Mouse (Mus musculus) adipose tissue, adult 10 weeks (tissue): ENCODE data around the gene Sgca. TPM values are rescaled to one million over a fixed set of nuclear protein-coding genes. Genes with fewer than 3 reads are reported as not detected.

Experiments
- polyA plus RNA-seq: library from polyadenylated mRNA; stranded (reverse); fragments of 350-450 nt; fragmentation: Illumina TruSeq; extraction: RNeasy Lipid Tissue Mini Kit (QIAGEN cat#74804); gene quantifications from one replicate; pipeline ENCODE4 v1.2.3, GENCODE M21; 2014; ENCODE audit warnings: low read depth, low replicate concordance

The Sgca gene
- polyA plus RNA-seq: 1.7 TPM

GRCm38 (mm10) chr11:94976199-94976598 is at the start of gene Sgca:
Gene Sgca (minus strand): TSS chr11:94976327.

GRCm38 (mm10) chr11:95009629-95010014 is 33.5 kb upstream of the Sgca start, which contains the start of gene Samd14:
Gene Samd14 (plus strand): TSS chr11:95009879.

DNA sequence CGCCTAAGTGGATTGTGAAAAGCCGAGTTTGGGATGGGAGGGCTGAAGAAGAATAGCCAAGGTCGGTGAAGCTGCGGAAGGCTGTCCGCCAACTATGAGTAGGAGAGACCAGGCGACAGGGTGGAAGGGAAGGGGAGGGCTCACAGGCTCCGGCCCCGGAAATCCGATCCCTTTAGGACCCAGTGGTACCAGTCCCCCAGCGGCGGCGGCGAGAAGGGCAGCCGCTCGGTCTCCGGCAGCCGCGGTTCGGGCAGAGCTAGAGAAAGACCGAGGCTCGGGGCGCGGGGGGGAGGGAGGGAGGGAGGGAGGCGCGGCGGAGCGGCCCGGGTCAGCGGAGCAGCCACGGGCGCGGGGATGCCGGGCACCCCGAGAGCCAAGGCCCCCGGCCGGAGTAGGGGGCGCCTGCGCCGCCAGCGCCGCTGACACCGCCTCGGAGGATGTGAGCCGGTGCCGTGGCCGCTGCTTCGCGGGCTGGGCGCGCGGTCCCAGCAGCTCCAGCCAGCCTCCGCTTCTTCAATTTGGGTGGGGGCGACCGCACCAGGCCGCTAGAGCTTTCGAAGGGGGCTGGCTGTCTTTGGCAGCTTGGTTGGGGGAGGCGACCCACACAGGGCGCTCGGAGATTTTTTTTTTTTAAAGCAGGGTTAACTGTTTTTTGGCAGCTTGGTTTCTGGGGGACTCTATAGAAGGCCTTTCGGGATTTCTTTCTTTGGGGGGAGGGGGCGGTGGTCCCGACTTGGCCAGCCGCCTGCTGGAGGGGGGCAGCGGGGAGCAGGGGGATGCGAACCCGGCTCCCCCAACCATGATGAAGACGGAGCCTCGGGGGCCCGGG is 14.8 kb upstream of the Sgca start, which contains the start of gene Ppp1r9b:
TSS of gene Ppp1r9b (plus strand) at position 287 of the 829 bp plus-strand sequence.

GRCm38 (mm10) chr11:94967419-94967818 is 8.7 kb downstream of the Sgca start, which contains the start of gene Hils1:
Gene Hils1 (plus strand): TSS chr11:94967593.

DNA sequence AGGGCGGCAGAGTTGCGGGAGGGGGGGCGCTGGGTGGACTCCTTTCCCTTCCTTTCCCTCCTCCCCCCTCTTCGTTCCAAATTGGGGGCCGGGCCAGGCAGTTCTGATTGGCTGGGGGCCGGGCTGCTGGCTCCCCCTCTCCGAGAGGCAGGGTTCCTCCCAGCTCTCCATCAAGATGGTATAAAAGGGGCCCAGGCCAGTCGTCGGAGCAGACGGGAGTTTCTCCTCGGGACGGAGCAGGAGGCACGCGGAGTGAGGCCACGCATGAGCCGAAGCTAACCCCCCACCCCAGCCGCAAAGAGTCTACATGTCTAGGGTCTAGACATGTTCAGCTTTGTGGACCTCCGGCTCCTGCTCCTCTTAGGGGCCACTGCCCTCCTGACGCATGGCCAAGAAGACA is 40.1 kb downstream of the Sgca start, which contains the start of gene Col1a1:
TSS of gene Col1a1 (plus strand) at position 180 of the 400 bp plus-strand sequence.

Other genes starting within 250 kb of the Sgca start
- not detected for gene Cdc34b, start 234.5 kb downstream of the Sgca start, polyA plus RNA-seq
- gene Tmem92, start 193.6 kb downstream of the Sgca start, polyA plus RNA-seq: not detected
- 183 TPM for gene Col1a1, start 40.1 kb downstream of the Sgca start, polyA plus RNA-seq
- gene Hils1, start 8.7 kb downstream of the Sgca start, polyA plus RNA-seq: 14.7 TPM
- 66.1 TPM for gene Ppp1r9b, start 14.7 kb upstream of the Sgca start, polyA plus RNA-seq
- 4.3 TPM for gene Samd14, start 33.6 kb upstream of the Sgca start, polyA plus RNA-seq
- gene Pdk2, start 65.0 kb upstream of the Sgca start, polyA plus RNA-seq: 124 TPM
- 25.1 TPM for gene Itga3, start 100.5 kb upstream of the Sgca start, polyA plus RNA-seq
- 0.37 TPM for gene Dlx3, start 143.8 kb upstream of the Sgca start, polyA plus RNA-seq
- 0.15 TPM for gene Dlx4, start 169.9 kb upstream of the Sgca start, polyA plus RNA-seq